Mouse (Mus musculus) E14TG2a.4 (cell line): ENCODE measurements at regions not wholly inside any gene's neighbourhood (a gene's known extent, or its start where the extent isn't known, plus 50 kb on each side); places are given as distances from the start of the nearest gene placed in this dataset.

Experiments used
- H3K27me3 ChIP-seq: 2 replicates; pipeline ENCODE4 v1.6.1; 2014; ENCODE audit warnings: low read length, control low read depth; ENCODE audit not compliant: insufficient read depth
- H3K36me3 ChIP-seq: 2 replicates; pipeline ENCODE4 v1.6.1; 2014; ENCODE audit warnings: low read length, control low read depth; ENCODE audit not compliant: insufficient read depth
- H3K4me1 ChIP-seq: replicated peaks from 2 replicates; pipeline ENCODE4 v1.6.1; 2014; ENCODE audit warnings: low read depth, low read length, control low read depth
- H3K4me3 ChIP-seq: replicated peaks from 2 replicates; pipeline ENCODE4 v1.5.1; 2014; ENCODE audit warnings: mild to moderate bottlenecking, low read length
- H3K9me3 ChIP-seq: 2 replicates; pipeline ENCODE4 v1.6.1; 2014; ENCODE audit warnings: low read length, control low read depth
- CTCF ChIP-seq: conservative IDR thresholded peaks from 2 replicates; pipeline ENCODE4 v1.5.1; 2014; ENCODE audit warnings: low read length
- NANOG ChIP-seq: IDR thresholded peaks from 2 replicates; pipeline ENCODE4 v1.6.1; 2014; ENCODE audit warnings: borderline replicate concordance, low read length, mixed read lengths
- POU5F1 ChIP-seq: IDR thresholded peaks from 2 replicates; pipeline ENCODE4 v1.6.1; 2014; ENCODE audit warnings: low read length, borderline replicate concordance

GRCm38 (mm10) chr7:72961321-72961720 lies 414.0 kb upstream of the Rgma start:
- no peaks in the 10 kb centered on the region for H3K36me3 ChIP-seq
- H3K27me3 ChIP-seq = peaks cover 7% of the 10 kb centered on the region; the same call in 1 of the 2 replicates
- no peaks in the 10 kb centered on the region for H3K4me1 ChIP-seq
- TF ChIP-seq POU5F1 (no peak), CTCF (no peak), NANOG (no peak)
- H3K4me3 ChIP-seq = no peak overlapping the region
- H3K9me3 ChIP-seq = no peaks in the 10 kb centered on the region

- Histone ChIP-seq H3K9me3 (no peaks in the 10 kb centered on the region), H3K4me1 (no peaks in the 10 kb centered on the region), H3K36me3 (no peaks in the 10 kb centered on the region), H3K27me3 (peaks cover 4% of the 10 kb centered on the region; the same call in 1 of the 2 replicates), H3K4me3 (no peak overlapping the region)
- TF ChIP-seq CTCF = no peak
- no peak for TF ChIP-seq POU5F1
- TF ChIP-seq NANOG = no peak
These were observed 412.5 kb upstream of the Rgma start for GRCm38 (mm10) chr7:72962815-72963214.

GRCm38 (mm10) chr7:72963908-72964307 lies 411.4 kb upstream of the Rgma start:
- Histone ChIP-seq H3K36me3 (no peaks in the 10 kb centered on the region), H3K9me3 (no peaks in the 10 kb centered on the region), H3K4me3 (no peak overlapping the region), H3K27me3 (no peaks in the 10 kb centered on the region), H3K4me1 (no peaks in the 10 kb centered on the region)
- no peak for TF ChIP-seq POU5F1
- no peak for TF ChIP-seq CTCF
- TF ChIP-seq NANOG = no peak

GRCm38 (mm10) chr7:72968193-72968592 lies 407.1 kb upstream of the Rgma start:
- TF ChIP-seq CTCF = no peak
- H3K36me3 ChIP-seq = no peaks in the 10 kb centered on the region

GRCm38 (mm10) chr7:72971506-72972267 lies 403.6 kb upstream of the Rgma start:
- H3K4me3 ChIP-seq = no peak overlapping the region
- TF ChIP-seq CTCF (no peak), POU5F1 (no peak), NANOG (no peak)
- no peaks in the 10 kb centered on the region for H3K36me3 ChIP-seq

More at GRCm38 (mm10) chr7:72968193-72968592, 407.1 kb upstream of the Rgma start:
- H3K9me3 ChIP-seq = no peaks in the 10 kb centered on the region
- no peaks in the 10 kb centered on the region for H3K4me1 ChIP-seq
- H3K27me3 ChIP-seq = no peaks in the 10 kb centered on the region
- H3K4me3 ChIP-seq = no peak overlapping the region

GRCm38 (mm10) chr7:72972397-72972796 lies 402.9 kb upstream of the Rgma start:
- Histone ChIP-seq H3K4me1 (no peaks in the 10 kb centered on the region), H3K27me3 (no peaks in the 10 kb centered on the region), H3K9me3 (no peaks in the 10 kb centered on the region), H3K4me3 (no peak overlapping the region), H3K36me3 (no peaks in the 10 kb centered on the region)
- no peak for TF ChIP-seq POU5F1
- TF ChIP-seq NANOG = no peak

More at GRCm38 (mm10) chr7:72971506-72972267, 403.6 kb upstream of the Rgma start:
- H3K4me1 ChIP-seq = no peaks in the 10 kb centered on the region
- no peaks in the 10 kb centered on the region for H3K27me3 ChIP-seq
- H3K9me3 ChIP-seq = no peaks in the 10 kb centered on the region

GRCm38 (mm10) chr7:72973771-72974170 lies 401.5 kb upstream of the Rgma start:
- H3K4me3 ChIP-seq = no peak overlapping the region
- no peaks in the 10 kb centered on the region for H3K9me3 ChIP-seq
- no peaks in the 10 kb centered on the region for H3K36me3 ChIP-seq
- no peak for TF ChIP-seq CTCF
- TF ChIP-seq NANOG = no peak
- no peak for TF ChIP-seq POU5F1
- no peaks in the 10 kb centered on the region for H3K4me1 ChIP-seq
- H3K27me3 ChIP-seq = no peaks in the 10 kb centered on the region

- no peaks in the 10 kb centered on the region for H3K36me3 ChIP-seq
- H3K4me1 ChIP-seq = no peaks in the 10 kb centered on the region
- no peak for TF ChIP-seq CTCF
- no peak for TF ChIP-seq NANOG
- TF ChIP-seq POU5F1 = no peak
- no peak overlapping the region for H3K4me3 ChIP-seq
- H3K9me3 ChIP-seq = no peaks in the 10 kb centered on the region
- H3K27me3 ChIP-seq = no peaks in the 10 kb centered on the region
These were observed 400.9 kb upstream of the Rgma start for GRCm38 (mm10) chr7:72974384-72974783.
